Mouse (Mus musculus): ENCODE measurements at regions not wholly inside any gene's neighbourhood (a gene's known extent, or its start where the extent isn't known, plus 50 kb on each side); places are given as distances from the start of the nearest gene placed in this dataset.

DNA sequence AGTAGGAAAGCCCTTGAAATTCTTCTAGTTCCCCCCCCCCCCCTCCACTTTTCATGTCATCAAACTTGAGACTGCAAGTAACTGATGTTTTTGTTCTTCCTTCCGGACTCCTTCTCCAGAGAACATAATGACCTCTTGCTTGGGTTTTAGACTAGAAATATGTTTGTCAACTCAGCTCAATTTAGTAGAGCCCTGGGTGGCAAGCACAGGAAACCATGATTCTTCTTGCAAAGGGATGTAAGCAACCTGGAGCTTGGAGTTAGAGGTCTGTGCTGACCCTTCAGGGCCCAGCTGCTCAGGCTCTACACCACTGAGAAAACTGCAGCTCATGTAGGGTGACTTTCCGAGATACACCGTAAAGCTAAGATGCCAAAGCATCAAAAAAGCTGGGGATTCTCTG is 127.2 kb upstream of the Meis1 start:
- no peak for DNase-seq

DNA sequence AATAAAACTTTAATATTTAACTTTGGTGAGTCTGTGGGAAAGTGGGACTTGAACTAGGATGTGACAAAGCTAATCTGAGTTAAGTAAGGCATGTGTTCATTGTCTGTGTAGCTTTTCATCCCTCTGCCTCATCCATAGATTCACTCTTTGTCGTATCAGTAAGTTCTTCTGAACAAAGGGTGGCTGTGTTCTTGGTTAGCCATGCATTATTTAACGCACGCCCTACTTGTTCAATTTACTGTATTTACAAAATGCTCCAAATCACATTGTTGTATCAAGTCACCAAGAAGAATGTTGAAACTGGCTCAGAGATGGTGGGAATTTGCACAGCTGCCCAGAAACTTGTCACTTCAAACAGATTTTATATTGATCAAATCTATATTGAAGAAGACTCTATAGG is 132.2 kb upstream of the Meis1 start:
- DNase-seq = no peak

DNA sequence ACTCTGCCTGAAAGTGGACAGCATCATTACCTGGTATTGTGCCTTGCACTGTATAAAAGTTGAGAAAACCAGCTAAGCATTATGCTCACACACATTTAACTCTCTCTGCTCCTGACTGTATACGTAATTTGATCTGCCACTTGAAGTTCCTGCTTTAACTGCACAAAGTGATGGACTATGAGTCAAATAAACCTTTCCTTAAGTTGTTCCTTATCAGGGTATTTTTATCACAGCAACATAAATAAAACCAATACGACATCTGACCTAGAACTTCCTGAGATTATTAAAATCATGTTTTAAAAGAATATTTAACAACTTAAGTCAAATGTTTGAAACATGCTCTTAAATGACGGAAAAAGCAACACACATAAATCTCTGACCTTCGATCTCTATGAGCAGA is 134.9 kb upstream of the Meis1 start:
- DNase-seq = no peak

DNA sequence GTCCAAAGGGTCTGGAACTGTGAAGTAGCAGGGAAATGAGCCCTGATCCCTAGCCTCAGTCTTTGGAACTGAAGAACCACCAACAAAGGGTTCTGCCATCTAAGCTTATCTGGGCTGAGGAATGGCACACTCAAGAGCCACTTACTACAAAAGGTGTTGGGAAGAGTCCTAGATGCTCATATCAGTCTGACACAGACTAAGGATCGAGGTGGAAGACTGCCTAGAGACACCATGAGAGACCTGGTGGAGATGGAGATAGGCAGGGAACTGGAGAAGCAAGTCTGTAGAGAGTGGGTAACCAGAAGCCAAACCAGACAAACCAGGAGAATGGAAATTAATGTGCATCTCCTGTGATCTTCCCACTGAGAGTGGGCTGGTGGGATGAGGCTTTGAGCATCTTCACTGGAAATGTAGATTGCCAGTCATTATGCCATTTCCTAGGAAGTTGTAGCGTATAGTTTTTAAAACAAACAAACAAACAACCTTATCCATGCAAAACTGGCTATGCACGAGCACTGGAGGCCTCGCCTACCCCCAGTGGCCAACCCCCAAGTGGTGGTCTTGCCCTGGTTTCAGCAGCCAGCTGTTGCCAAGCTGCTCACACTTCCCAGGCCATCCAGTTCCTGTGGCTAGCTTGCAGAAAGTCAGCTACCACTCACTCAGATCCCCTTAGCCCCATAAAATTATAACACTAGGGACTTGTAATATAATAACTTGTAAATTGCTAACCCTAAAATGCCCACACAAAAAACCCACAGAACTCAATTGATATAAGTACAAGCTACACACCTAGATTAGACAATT is 136.2 kb upstream of the Meis1 start:
- no peak for DNase-seq

DNA sequence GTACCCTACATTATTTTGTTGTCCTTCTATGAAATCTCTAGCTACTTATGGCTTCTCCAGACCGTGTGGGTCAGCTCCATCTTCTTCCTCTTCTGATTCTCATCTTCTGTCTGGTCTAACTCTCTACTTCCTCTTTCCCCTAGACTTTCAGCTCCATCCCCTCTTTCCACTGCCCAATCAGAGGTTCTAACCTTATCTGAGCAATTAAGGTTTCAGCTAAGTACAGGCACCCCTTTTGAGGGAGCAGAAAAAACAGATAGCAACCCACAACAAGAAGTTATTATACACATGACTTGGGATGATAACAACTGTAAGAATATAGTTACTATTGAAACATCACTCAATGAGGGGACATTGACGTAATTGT is 136.8 kb upstream of the Meis1 start:
- no peak for DNase-seq

DNA sequence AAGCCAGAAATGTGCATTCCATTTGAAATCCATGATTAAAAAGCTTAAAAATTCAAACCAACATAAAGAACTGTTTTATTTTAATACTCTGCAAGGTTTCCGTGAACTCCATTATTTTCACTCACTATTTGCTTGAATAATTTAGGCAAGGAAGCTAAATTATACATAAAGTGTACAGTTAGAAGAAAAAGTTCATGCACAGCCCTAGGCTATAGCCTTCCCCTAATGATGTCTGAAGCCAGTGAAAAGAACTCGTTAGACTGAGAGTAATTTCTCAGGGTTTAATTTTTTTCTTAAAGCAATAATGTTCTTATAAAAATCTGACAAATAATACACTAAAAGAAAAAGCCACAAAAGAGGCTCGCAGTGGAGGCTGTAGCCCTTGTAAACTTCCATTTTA is 141.4 kb upstream of the Meis1 start:
- no peak for DNase-seq

DNA sequence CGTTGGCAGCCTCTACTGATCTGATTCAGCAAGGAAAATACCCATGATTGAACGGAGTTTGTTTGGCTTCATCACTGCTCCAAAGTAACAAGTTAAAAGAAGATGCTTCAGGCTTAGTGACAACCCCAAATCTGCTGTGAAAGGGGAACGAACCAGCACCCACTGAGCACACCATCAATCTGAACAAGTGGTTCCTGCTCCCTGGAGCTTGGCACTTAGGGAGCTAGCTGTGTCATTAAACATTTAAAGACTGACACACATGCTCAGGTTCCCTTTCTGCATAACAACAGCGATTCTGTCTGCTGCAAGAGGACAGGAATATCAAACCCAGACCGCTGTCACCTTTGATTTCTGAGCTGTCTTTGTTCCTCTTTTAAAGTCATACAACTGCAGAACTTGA is 141.9 kb upstream of the Meis1 start:
- DNase-seq = no peak

DNA sequence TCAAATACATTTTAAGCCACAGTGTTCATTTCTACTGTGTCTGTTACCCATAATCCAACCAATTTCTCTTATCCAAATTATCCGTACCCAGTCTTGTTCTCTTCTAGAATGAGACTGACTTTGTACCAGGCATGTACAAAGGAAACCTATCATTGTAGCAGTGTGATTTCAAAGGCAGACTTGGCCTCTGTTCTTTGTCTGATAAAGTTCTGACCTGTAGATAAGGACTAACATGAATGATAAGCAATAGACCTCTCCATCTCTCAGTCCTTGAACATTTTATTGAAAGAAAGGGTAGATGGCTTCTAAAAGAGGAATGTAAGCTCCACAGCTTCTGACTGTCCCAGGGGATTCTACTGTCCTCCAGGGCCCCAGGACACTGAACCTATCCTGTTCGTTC is 152.2 kb upstream of the Meis1 start:
- no peak for DNase-seq

DNA sequence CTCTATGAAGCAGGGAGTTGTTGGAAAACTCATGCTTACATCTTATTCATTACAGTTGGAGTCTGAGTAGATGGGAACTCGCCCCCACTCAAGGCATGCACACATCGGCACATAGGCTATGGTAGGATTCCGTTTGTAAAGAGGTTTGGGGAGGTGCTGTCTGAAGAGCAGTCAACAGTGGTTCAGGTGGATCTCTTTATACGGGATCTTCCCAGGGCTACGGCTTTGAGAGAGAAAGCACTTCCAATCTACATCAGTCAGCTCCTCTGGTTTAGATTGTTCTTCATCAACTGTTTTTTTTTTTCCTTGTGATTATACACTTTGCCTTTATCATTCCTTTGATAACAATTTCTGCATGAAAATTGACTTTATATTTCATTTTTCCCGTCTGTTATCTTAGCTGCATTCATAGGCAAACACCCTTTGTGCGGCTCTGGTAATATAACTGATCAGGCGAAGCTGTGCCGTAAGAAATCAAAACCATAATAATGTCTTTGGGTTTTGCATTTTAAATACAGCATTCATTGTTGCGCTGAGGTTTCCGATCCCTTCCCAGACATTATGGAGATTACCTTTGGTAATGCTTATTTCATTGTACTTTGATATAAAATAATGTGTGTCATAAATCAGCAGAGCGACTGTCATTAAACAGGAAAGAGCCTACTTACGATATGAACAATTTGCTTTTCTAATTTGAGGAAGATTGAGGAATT is 155.7 kb upstream of the Meis1 start:
- no peak for DNase-seq

DNA sequence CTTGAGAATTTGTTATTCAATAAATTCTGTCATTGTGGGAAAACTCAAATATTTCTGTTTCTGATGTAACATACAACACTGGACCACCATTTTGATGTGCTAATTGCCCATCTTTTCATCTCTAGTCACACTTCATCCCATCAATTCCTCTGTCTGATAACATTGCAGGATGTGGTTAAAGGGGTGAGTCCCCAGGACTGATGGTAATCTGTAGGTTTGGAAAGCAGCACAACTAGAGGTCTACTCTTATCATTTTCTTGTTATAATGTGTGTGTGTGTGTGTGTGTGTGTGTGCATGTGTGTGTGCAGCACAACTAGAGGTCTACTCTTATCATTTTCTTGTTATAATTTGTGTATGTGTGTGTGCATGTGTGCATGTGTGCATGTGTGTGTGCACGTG is 160.5 kb upstream of the Meis1 start:
- no peak for DNase-seq

DNA sequence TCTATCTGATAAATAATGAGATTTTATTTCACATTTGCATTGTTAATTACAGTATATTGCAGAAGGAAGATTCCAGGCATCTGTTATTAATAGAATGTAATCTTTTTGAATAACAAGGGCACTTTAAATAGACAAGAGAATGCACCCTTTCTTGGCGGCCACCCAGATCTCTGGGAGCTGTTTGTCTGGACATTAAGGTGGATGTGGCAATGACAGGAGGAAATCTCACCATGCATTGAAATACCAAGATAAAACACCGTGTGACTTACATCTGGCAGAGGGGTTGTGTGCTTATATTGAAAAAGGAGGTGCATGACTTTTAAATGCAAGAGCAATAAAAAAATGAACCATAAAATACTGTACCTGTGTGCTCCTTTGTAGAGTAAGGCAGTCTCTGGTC is 171.0 kb upstream of the Meis1 start:
- DNase-seq = no peak

DNA sequence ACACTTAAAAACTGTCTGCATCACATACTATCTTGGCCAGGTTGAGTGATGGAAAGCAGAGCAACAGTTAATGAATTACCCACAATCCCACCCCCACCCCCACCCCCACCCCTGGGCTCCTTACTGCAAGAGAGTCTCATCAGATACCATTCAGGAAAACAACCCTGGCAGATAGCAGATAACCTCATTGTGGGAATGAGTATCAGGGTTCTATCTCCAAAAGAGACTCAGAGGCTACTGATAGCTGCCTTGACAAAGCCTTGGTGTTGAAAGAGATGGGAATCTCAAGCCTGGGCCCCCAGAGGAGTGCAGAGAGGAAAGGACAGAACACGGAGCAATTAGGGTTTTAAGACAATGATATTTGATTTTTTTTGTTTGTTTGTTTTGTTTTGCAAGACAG is 175.7 kb upstream of the Meis1 start:
- DNase-seq = no peak

DNA sequence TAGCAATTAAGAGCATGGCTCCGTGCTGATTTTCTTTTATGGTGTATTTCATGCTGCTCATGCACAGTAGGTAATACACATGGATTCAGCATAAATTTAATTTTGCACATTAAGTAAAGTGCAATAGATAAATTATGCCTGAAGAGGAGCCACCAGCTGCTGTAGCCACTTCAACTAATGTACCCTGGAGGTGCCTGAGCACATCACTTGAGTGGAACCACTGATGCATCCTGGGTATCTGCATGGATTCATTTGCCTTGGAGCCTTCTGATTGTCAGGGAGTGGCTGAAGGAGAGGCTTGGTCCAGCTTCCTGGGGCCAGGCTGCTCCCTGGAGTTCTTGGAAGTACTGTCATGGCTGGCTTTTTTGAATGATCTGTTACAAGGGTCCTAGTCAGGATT is 179.0 kb upstream of the Meis1 start:
- no peak for DNase-seq

DNA sequence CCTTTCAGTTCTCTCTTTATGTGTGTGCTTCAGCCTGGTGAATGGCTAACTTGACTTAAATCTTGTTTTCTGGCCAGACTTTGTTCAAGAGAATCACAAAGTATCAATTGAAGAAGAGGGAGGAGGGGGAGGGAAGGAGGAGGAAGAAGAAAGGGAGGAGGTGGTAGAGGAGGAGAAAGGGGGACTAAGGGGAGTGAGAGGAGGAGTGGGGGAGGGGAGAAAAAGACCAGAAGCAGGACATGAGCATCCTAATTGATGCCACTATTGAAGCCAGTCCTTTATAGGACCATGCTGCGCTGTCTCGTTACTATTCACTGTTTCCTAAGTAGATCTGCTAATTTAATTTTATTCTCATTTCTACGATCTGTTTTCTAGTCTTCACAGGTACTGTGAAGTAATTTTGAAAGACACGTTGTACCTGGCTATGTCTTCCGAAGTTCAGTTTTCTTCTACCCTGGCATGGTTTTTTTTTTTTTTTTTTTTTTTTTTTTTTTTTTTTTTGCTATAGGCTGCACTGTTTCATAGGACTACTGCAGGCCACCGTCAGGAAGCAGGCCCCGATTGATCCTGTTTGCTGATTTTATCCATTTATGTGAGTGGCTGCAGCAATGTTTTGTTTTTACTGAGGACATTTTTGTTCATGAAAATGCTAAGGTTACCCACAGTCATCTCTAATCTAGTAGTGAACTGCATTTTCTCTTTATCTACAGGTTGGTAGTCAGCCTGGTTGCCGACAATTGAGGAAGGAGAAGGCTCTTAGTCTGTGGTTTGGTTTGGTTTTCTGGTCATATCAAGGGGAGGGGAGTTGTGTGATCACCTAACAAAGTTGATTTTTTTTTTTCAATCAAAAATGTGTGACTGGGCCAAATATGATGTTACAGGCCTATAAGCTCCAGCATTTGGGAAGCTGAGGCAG is 184.1 kb upstream of the Meis1 start:
- DNase-seq = no peak

DNA sequence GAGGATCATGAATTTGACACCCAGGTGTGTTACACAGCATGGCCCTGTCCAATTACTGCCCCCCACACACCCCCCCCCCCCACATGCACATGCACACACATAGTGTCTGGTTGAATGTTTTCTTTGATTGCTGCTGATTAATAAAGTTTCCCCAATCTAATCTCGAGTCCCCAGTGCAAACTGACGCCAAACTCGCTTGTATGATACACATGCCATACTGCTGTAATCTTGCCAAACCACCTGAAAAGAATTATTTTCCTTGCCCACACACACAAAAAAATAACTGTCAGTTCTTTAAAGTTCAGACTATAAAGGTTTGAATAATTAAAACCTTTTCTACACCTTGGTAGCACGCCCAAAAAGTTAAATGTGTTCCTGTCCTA is 184.7 kb upstream of the Meis1 start:
- no peak for DNase-seq

DNA sequence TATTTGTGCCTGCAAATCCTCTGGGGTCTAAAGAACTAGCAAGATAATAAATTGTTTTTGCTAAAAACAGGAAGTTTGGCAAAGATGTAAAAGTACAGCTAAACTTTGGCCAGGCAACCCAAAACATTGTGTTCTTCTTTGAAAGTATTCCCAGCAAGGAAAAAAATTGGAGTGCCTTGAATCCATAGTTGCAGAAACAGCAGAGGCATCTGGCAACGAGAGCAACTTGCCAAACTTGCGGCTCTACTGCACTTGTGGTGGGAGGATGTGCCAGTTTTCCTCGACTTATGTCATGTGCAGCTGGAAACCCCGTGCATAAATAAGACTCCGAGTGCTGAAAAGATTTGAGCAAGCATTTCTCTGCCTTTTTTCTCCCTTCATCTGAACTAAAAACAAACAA is 185.2 kb upstream of the Meis1 start:
- DNase-seq = peak; percentile 79

DNA sequence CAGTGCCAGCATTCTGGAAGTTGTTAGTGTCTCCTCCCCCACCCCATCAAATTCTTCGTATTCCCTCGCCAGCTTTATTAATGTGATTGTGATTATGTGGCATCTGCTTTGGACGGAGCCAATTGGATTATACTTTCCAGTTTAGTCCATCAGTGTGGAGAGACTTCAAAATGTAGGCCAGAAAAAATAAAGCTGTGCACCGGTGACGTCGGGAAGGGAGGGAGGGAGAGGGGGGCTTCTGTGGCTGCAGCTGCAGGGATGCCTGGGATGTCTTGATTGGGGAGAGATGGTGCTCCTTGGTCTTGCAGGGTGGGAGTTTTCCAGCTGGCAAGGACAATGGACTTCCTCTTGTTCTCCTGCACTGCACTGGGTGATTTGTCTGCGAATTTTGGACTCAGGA is 185.7 kb upstream of the Meis1 start:
- DNase-seq = no peak

DNA sequence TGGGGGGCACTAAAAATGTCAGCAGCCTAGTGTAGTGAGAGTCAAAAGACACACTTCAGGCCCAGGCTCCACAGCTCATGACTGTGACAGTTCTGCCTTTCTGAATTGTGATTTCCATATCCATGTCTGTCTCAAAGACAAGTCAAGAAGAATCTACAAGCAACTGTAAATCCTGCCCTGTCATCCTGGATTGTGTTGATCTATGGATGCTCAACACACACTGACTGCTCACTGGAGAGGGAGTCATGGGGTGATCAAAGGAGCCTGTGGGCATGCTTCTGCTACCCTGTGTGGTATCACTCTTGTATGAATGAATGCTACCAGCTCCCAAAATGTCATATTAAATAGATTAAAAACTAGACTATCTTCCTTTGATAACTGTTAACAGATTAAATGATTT is 186.4 kb upstream of the Meis1 start:
- DNase-seq = no peak

DNA sequence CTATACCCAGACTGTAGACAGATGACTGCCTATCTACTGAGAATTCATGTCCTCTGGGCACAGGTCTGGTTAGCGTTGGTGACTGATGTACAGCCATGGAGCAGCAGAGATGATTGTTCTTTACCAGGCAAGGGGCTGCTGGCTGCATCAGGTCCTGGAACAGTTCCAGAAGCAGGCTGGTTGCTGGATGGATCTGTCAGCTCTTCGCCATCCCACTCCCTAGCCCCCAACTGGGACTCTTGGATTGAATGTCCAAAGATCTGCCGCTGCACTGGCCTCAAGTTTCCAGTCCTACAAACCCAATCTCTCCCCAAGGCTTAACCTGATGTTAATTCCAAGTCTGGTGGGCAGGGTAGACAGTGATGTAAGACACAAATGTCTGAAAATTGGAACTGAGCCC is 200.7 kb upstream of the Meis1 start:
- DNase-seq = no peak

DNA sequence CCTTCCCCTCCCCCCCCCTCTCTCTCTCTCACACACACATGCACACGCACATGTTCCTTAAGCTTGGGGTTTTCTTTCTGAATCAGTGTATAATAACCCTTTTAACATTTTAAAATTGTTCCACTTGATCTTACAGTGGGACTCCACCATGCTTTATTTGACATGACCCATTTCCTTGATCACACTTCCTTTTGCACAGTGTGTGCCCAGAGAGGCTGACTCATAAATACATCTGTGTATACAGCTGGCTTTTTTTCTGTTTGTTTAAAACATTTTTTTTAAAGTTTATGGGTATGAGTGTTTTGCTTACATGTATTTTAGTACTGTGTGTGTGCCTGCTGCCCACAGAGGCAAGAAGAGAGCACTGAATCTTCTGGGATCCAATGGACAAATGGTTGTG is 202.7 kb upstream of the Meis1 start:
- DNase-seq = no peak

DNA sequence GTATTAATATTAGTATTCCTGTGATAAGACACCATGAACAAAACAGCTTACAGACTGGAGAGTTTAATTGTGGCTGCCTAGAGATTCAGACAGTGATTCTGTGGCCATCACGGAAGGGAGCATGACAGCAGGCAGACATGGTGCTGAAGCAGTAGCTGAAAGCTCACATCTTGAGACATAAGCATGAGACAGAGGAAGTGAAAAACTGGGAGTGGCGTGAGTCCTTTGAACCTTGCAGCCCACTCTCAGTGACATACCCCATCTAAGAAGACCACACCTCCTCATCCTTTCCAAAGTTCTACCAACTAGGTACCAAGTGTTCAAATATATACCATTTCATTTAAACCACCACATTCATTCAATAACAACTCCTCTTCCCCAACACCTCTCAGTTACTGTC is 208.0 kb upstream of the Meis1 start:
- DNase-seq = no peak

DNA sequence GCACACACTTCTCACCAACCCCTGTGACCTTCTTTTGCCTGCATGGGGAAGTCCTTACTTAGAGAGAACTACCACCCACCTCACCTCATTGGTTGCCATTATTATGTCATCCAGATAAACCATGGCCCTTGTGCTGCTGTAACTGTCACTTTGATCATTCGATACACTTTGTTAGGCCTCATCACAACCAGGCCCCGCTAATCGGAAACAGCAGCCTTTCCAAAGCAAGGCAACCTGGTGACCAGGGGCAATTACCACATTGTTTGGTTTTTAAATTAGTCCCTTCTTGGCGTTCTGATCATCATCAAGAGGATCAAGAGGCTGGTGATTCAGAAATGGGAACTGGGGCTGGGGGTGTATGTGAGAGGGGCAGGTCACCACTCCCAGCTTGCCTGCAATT is 208.9 kb upstream of the Meis1 start:
- no peak for DNase-seq

DNA sequence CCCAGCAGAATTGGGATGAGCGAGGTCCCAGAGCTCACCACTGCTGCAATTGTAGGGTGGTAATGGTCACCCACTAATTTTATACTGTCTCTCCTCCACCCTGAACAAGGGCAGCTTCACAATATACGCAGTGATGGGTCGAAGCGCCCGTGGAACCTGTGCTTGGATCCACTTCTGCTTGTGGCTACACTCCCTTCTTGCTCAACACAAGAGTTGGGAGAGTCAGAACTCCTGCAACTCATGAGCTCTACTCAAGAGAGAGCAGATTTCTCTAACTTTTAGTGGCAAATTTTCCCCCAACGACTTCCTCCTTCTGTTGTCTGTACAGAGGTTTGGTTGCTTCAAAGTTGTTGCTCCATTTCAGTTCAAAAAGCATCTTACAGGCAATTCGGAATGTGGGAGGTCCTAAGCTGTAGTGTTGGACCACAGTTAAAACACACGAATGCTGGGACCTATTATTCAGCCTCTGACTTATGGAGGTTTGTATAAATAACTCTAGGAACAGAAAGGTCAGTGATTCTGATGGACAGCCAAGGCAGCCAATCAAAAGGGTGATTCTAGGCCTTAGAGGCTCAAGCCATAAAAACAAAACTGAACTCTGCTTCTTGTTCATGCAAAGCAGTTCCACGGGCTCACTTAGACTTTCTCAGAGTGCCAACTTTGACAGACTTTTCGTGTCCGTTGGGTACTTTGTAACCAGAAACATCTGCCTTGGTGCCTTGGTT is 227.8 kb upstream of the Meis1 start:
- DNase-seq = no peak

Measured in right cerebral cortex, adult 18-20 months (tissue).